Mouse (Mus musculus): ENCODE data around the gene Nfam1. TPM values are rescaled to one million over a fixed set of nuclear protein-coding genes. Genes with fewer than 3 reads are reported as not detected.
"Not testable (repeated sequence)": the region's sequence is repeated elsewhere in the genome, so short reads cannot be mapped to it uniquely, and the experiment has no call there.

Nfam1 gene
- total RNA-seq (2021) = 1 to 10 TPM; 2.5 to 2.7 TPM

GRCm38 (mm10) chr15:83032981-83033541 is at the start of gene Nfam1:
Gene Nfam1 (minus strand): TSS chr15:83033306.
- DNase-seq (ENCODE audit: extremely low spot score in 1 of 2, low spot score in 1 of 2) = no peak

GRCm38 (mm10) chr15:83075607-83076525 is 42.8 kb upstream of the Nfam1 start:
- no peak for DNase-seq (ENCODE audit: extremely low spot score in 1 of 2, low spot score in 1 of 2)

GRCm38 (mm10) chr15:83074179-83074578 is 41.1 kb upstream of the Nfam1 start:
- no peak for DNase-seq (ENCODE audit: extremely low spot score in 1 of 2, low spot score in 1 of 2)

GRCm38 (mm10) chr15:83071752-83072151 is 38.6 kb upstream of the Nfam1 start:
- DNase-seq (ENCODE audit: extremely low spot score in 1 of 2, low spot score in 1 of 2) = no peak

GRCm38 (mm10) chr15:83070942-83071341 is 37.8 kb upstream of the Nfam1 start:
- DNase-seq (ENCODE audit: extremely low spot score in 1 of 2, low spot score in 1 of 2) = no peak

- no peak for DNase-seq (ENCODE audit: extremely low spot score in 1 of 2, low spot score in 1 of 2)
These were observed 35.2 kb upstream of the Nfam1 start for GRCm38 (mm10) chr15:83068270-83068669.

- DNase-seq (ENCODE audit: extremely low spot score in 1 of 2, low spot score in 1 of 2) = peak in 1 of 2 experiments; percentile 54
These were observed 32.4 kb upstream of the Nfam1 start for GRCm38 (mm10) chr15:83065543-83065942.

- not testable (repeated sequence) for DNase-seq (ENCODE audit: extremely low spot score in 1 of 2, low spot score in 1 of 2)
These were observed 29.5 kb upstream of the Nfam1 start for GRCm38 (mm10) chr15:83062582-83062981.

- no peak for DNase-seq (ENCODE audit: extremely low spot score in 1 of 2, low spot score in 1 of 2)
These were observed 28.6 kb upstream of the Nfam1 start for GRCm38 (mm10) chr15:83061689-83062088.

GRCm38 (mm10) chr15:83059233-83059660 is 26.1 kb upstream of the Nfam1 start:
- DNase-seq (ENCODE audit: extremely low spot score in 1 of 2, low spot score in 1 of 2) = no peak

GRCm38 (mm10) chr15:83057533-83057932 is 24.4 kb upstream of the Nfam1 start:
- DNase-seq (ENCODE audit: extremely low spot score in 1 of 2, low spot score in 1 of 2) = no peak

- peak; percentile 51 to 65 for DNase-seq (ENCODE audit: extremely low spot score in 1 of 2, low spot score in 1 of 2)
These were observed 23.4 kb upstream of the Nfam1 start for GRCm38 (mm10) chr15:83056378-83057083.

GRCm38 (mm10) chr15:83055569-83055968 is 22.5 kb upstream of the Nfam1 start:
- no peak for DNase-seq (ENCODE audit: extremely low spot score in 1 of 2, low spot score in 1 of 2)

- no peak for DNase-seq (ENCODE audit: extremely low spot score in 1 of 2, low spot score in 1 of 2)
These were observed 20.2 kb upstream of the Nfam1 start for GRCm38 (mm10) chr15:83053261-83053660.

- DNase-seq (ENCODE audit: extremely low spot score in 1 of 2, low spot score in 1 of 2) = no peak
These were observed 19.4 kb upstream of the Nfam1 start for GRCm38 (mm10) chr15:83052341-83053104.

GRCm38 (mm10) chr15:83046730-83047129 is 13.6 kb upstream of the Nfam1 start:
- no peak for DNase-seq (ENCODE audit: extremely low spot score in 1 of 2, low spot score in 1 of 2)

GRCm38 (mm10) chr15:83046308-83046707 is 13.2 kb upstream of the Nfam1 start:
- no peak for DNase-seq (ENCODE audit: extremely low spot score in 1 of 2, low spot score in 1 of 2)

- DNase-seq (ENCODE audit: extremely low spot score in 1 of 2, low spot score in 1 of 2) = not testable (repeated sequence)
These were observed 12.5 kb upstream of the Nfam1 start for GRCm38 (mm10) chr15:83045565-83045964.

GRCm38 (mm10) chr15:83043362-83043708 is 10.2 kb upstream of the Nfam1 start:
- no peak for DNase-seq (ENCODE audit: extremely low spot score in 1 of 2, low spot score in 1 of 2)

GRCm38 (mm10) chr15:83042655-83043361 is 9.7 kb upstream of the Nfam1 start:
- peak in 1 of 2 experiments; percentile 49 for DNase-seq (ENCODE audit: extremely low spot score in 1 of 2, low spot score in 1 of 2)
